ENCODE assay signal across 9 mouse cellular contexts in the genomic region with DNA sequence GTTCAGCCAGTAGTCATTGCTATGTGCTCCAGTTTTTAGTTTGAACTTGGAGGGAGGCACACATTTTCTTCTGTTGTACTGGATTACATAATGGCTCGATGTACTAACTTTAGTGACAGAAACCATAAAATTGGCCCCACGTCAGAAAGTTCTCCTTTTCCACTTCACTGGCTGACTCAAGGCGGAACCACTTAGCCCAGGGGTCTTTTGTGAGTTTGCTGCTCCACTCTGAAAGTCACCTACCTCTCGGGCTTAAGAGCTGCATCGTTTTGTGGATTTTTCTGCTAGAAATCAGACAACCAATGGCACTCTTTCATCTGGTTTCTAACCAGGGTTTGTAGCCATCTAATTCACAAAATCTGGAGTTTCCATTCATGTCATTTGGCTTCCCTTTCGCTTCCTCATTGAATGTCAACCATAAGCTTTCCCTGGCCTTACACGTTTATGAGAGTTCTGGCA.
DNase-seq lines count a peak whose midpoint lies in the region; TF ChIP-seq lines count a peak whose summit lies in the region.
"Had no signal": no experiment of that assay in that cellular context is flagged by ENCODE, and none has a peak within 500 bp of the region (broad histone marks: within the 10 kb centered on the region; RNA-seq: fewer than 3 reads in every experiment).

No protein-coding gene starts in this region.

- peak; percentile 49 for DNase-seq in layer of hippocampus, adult 9-11 months
- DNase-seq in layer of hippocampus, postnatal 10 days (ENCODE audit: low spot score in 2 of 2), result no peak
- peak; percentile 41 to 50 for DNase-seq in heart, postnatal 10 days
- DNase-seq in lung, postnatal 36 days, result peak; percentile 75
- DNase-seq in thymus, adult 2 months, result no peak
- no peak for DNase-seq in urinary bladder, postnatal 10 days (ENCODE audit: low spot score)
- DNase-seq: thymus, adult 18-20 months had no signal

- no peak for TF ChIP-seq POLR2A in bone marrow, adult 2 months (IDR thresholded peaks at IDR 0.05; ENCODE audit: borderline replicate concordance, control insufficient read depth, low read depth, low read length)
- TF ChIP-seq POLR2A in thymus, adult 2 months (IDR thresholded peaks at IDR 0.05; ENCODE audit: control insufficient read depth, extremely low read depth, insufficient read depth, low read length, poor library complexity), result no peak

- no peaks in the 10 kb centered on the region for H3K36me3 ChIP-seq in thymus, adult 2 months (ENCODE audit: control insufficient read depth, insufficient read depth, low read length)
- H3K36me3 ChIP-seq: embryonic facial prominence, embryonic 13.5 days had no signal

- TF ChIP-seq CTCF in bone marrow, adult 2 months (IDR thresholded peaks at IDR 0.05; ENCODE audit: control insufficient read depth, insufficient read depth, low read length), result no peak
- no peak for TF ChIP-seq CTCF in thymus, adult 2 months (IDR thresholded peaks at IDR 0.05; ENCODE audit: borderline replicate concordance, control insufficient read depth, extremely low read depth, insufficient read depth, low read length, poor library complexity)

- intact Hi-C loops in heart, postnatal 10 days (cut with DNase I), result no loop called here

- H3K4me1 ChIP-seq in bone marrow, adult 2 months (ENCODE audit: control insufficient read depth, insufficient read depth, low read length), result peaks cover 2% of the 10 kb centered on the region
- no peaks in the 10 kb centered on the region for H3K4me1 ChIP-seq in thymus, adult 2 months (replicated peaks; ENCODE audit: control insufficient read depth, insufficient read depth, low read length)

- no peaks in the 10 kb centered on the region for H3K27me3 ChIP-seq in thymus, adult 2 months (ENCODE audit: control insufficient read depth, insufficient read depth, low read length)
- H3K27me3 ChIP-seq: embryonic facial prominence, embryonic 13.5 days had no signal

- peak overlapping the region; percentile 32; the same call in 1 of the 2 replicates for H3K27ac ChIP-seq in bone marrow, adult 2 months (ENCODE audit: control insufficient read depth, insufficient read depth, low read depth, low read length, poor library complexity)
- H3K27ac ChIP-seq in thymus, adult 2 months (ENCODE audit: control insufficient read depth, insufficient read depth, low read length), result no peak overlapping the region
- H3K27ac ChIP-seq: embryonic facial prominence, embryonic 13.5 days had no signal

- no peak overlapping the region for H3K4me3 ChIP-seq in bone marrow, adult 2 months (replicated peaks; ENCODE audit: control insufficient read depth, low read depth, low read length)
- H3K4me3 ChIP-seq in thymus, adult 2 months (ENCODE audit: control insufficient read depth, insufficient read depth, low read length), result no peak overlapping the region
- H3K4me3 ChIP-seq: embryonic facial prominence, embryonic 13.5 days had no signal

- 17% methylated on average over 7 of the region's 7 CpGs for WGBS in bone marrow, adult 2 months
- WGBS in thymus, adult 2 months, result 53% methylated on average over 7 of the region's 7 CpGs

Comparison
In these comparisons a context has a peak if more than half of its experiments do, and no peak if none do; other contexts are left out.
1. DNase-seq: peak in layer of hippocampus, adult 9-11 months (single experiment), heart, postnatal 10 days (2 of 2) and lung, postnatal 36 days (single experiment); none in layer of hippocampus, postnatal 10 days (0 of 2), thymus, adult 2 months (single experiment) and urinary bladder, postnatal 10 days (single experiment).